Mouse (Mus musculus) fat pad, adult 2 months (tissue): ENCODE measurements around the gene 8030474K03Rik.
"Not testable (repeated sequence)": the region's sequence is repeated elsewhere in the genome, so short reads cannot be mapped to it uniquely, and the experiment has no call there.

ENCODE experiments used
- DNase-seq: peaks from one replicate; pipeline ENCODE4 v3.0.0-alpha.2; 2011; ENCODE audit warnings: low read depth, low spot score; ENCODE audit errors: extremely low read depth

The 8030474K03Rik gene

DNA sequence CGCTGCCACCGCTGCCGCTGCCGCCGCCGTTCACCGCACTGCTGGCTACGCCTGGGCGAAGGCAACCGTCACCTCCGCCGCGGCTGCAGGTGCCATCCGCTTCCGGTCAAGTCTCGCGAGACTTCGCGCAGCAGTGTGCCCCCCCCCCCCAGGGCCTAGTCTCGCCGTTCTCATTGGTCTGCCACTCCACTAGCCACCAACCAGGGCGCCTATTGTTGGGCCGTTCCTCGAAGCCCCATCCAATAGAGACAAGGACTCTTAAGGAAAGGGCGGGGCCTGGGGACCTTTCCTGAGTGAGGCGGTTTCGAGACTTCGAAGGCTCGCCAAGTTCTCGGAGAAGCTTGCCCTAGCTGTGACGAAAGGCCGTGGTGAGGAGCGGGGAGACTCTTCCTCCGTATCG lies at the start of gene 8030474K03Rik, which contains the start of gene Gm4779:
TSS of gene 8030474K03Rik (plus strand) at position 315 of the 400 bp plus-strand sequence.
TSS of gene Gm4779 (minus strand) at position 82 of the 400 bp plus-strand sequence.
- DNase-seq, result no peak

GRCm38 (mm10) chrX:101750144-101750543 lies 44.3 kb upstream of the 8030474K03Rik start:
- DNase-seq, result no peak

DNA sequence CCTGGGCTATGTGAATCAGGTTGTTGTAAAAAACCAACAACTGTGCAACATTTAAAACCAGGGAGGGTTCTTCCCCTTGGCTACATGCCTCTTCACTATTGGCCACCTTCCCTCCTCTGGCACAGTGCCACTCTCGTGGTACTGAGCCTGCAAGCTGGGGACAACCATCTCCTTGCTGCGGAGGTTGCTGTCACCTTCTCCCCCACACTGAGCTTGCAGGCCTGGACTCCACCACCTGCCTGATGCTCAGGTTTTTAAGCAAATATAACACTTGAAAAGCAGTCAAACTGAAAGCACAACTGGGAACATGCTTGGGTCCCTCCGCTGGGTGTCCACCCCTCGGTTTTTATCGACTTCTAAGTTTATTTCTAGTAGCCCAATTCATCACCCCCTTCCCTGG lies 40.0 kb upstream of the 8030474K03Rik start:
- no peak for DNase-seq

DNA sequence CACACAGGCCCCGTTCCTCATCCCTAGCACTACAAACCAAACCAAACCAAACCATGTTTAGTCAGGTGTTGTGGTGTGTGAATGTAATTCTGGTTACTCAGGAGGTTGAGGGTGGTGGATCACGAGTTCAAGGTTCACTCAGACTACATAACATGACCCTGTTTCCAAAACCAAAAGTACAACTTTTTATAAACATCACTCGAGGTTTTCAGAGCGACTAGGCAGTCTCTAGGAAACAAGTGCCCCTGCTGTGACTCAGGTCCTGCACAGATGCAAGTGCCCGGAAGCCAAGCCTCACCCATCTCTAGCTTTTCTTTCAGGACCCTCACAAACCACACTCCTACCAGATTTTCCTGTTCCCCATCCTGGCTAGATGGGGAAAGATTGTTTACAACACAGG lies 29.8 kb upstream of the 8030474K03Rik start:
- DNase-seq, result no peak

DNA sequence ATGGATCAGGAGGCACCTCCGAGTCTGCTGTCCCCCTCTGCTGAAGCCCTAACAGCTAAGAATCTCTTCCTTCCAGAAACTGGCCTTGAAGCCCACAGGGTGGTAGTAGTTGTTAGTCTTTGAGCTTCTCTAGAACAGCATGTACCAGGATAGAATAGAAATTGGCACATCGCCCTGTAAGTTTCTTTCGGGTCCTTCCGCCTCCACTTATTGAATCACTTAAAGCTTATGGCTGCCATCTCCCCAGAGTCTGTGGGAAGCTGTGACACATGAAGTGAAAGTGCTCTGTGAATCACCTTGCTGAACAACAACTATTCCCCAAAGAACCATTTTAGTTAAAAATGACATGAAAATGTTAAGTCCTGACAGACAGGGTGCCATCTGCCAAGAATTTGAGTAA lies 29.3 kb upstream of the 8030474K03Rik start:
- DNase-seq, result no peak

DNA sequence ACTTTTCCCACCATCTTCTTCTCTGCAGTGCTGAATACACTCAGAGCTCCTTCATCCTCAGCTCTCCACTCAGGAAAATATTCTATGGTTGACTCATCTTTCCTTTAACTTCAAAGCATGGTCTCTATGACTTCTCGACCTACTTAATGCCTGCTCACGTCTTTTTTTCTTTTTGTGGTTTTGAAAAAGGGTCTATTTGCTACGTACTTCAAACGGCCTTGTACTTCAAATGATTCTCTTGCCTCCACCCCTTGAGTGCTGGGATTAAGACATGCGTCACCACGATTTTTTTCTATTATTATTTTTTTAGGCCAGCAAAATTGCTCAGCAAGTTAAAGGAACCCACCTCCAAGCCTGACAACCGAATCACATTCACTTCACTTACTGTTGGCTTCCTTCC lies 27.2 kb upstream of the 8030474K03Rik start:
- no peak for DNase-seq

- no peak for DNase-seq
Measured at GRCm38 (mm10) chrX:101769478-101769877, 25.0 kb upstream of the 8030474K03Rik start.

DNA sequence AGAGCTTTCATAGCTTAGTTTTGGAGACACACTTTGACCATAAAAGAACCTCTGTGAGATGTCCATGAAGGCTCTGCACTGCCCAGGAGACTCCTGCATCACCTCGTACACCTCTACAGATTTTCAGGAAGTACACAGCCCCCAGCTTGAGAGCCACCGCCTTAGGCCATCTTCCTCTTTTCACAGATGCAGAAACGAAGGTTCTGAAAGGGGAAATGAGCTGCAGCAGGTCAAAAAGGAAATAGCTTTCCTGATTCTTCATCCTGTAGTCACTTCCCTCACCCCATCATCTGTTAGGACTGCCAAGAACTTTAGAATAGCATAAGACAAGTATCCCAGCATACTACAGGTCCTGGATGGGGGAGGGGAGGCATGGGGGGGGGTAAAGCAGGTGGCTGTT lies 24.1 kb upstream of the 8030474K03Rik start:
- no peak for DNase-seq

DNA sequence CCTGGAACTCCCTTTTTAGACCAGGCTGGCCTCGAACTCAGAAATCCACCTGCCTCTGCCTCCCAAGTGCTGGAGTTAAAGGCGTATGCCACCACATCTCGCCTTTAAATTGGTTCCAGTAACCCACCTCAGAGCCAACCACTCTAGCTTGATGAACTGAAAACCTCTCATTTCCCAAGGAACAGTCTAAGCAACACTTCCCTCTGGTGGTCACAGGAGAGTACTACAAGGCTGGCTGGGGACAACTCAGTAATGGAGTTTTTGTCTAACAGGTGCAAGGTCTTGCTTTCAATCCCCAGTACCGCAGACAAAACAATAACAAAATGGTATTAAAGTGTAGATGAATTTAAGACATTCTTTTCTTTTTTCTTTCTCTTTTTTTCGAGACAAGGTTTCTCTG lies 22.4 kb upstream of the 8030474K03Rik start:
- DNase-seq, result no peak

GRCm38 (mm10) chrX:101791551-101791950 lies 2.9 kb upstream of the 8030474K03Rik start:
- DNase-seq, result no peak

DNA sequence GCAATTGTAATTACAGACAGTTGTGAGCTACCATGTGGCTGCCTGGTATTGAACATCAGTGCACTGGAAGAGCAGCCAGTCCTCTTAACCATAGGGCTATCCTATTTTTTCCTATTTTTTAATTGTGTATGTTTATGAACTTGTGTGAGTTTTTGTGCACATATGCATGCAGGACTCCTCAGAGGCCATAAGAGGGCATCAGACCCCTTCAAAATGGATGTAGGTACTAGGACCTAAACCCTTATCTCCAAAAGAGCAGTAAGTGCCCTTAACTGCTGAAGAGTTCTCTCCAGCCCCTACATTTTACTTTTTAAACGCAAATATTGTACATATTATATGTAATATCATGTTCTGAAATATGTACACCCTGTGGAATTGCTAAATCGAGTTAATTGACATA lies 11.1 kb downstream of the 8030474K03Rik start:
- DNase-seq, result no peak

DNA sequence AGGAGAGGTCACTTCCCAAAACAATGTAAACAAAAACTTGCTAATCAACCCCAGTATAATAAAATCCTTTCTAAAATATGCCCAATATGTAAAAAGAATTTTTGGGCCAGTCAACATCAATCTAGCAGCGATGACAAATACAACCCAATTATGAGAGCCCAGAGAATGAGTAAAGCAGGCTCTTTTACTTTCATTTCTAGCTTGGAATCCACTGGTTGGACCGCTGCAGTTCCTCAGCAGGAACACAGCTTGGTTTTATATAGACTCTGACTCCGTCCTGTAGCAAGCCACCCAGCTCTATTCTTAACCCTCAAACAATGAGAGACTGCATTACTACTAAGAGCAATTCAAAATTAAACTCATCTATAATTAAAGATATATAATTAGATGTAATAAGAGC lies 17.3 kb downstream of the 8030474K03Rik start:
- no peak for DNase-seq

DNA sequence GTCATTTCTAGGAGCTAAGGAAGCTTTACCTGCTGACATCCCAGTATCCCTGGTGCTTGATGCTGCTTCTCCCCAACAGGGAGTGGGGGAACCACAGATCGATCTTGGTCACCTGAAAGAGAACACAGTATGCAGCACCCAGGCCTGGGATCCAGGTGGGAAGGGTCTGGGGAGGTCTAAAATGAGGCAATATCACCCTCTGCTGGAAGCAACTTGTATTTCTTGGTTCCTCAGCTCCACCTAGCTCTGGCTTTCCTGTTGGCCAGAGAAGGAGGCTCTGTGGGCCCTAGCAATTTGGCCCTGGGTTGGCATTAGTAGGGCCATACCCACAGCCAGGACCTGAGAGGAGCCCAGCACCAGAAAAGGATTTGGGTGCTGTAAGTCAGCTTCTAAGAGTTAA lies 24.7 kb downstream of the 8030474K03Rik start:
- no peak for DNase-seq

GRCm38 (mm10) chrX:101819980-101820379 lies 25.5 kb downstream of the 8030474K03Rik start:
- not testable (repeated sequence) for DNase-seq

GRCm38 (mm10) chrX:101847191-101847795 lies 52.8 kb downstream of the 8030474K03Rik start:
- DNase-seq, result no peak
